Mouse (Mus musculus): Measurements from ENCODE around the gene Il17ra. TPM values are rescaled to one million over a fixed set of nuclear protein-coding genes. Genes with fewer than 3 reads are reported as not detected.

Il17ra gene
- total RNA-seq (2014; fragmentation: Nextera tagmentation): 4.4 and 7.1 TPM in 2 replicates
- 6.0 and 6.3 TPM in 2 replicates for total RNA-seq (2017)
- polyA plus RNA-seq (2012): 10.3 and 10.7 TPM in 2 replicates

- peak; percentile 77 for DNase-seq (ENCODE audit: low spot score)
- TF ChIP-seq TAL1 (conservative IDR thresholded peaks at IDR 0.05; ENCODE audit: low read depth, low read length) (no peak), POLR2AphosphoS5 (IDR thresholded peaks at IDR 0.05; ENCODE audit: insufficient replicate concordance, low read depth, low read length) (no peak), GATA1 (IDR thresholded peaks at IDR 0.05; ENCODE audit: borderline replicate concordance, low read length) (no peak), CTCF (IDR thresholded peaks at IDR 0.05; ENCODE audit: low read depth, low read length) (no peak), GATA2 (IDR thresholded peaks at IDR 0.05; ENCODE audit: borderline replicate concordance, low read depth, low read length) (no peak)
- Histone ChIP-seq H3K9me3 (replicated peaks) (no peaks in the 10 kb centered on the region), H3K27me3 (ENCODE audit: insufficient read depth, low read length) (peaks cover 11% of the 10 kb centered on the region), H3K4me3 (ENCODE audit: low read depth, low read length) (peak within 1 kb of the TSS; percentile 79), H3K36me3 (replicated peaks) (peaks cover 18% of the 10 kb centered on the region), H3K4me1 (ENCODE audit: insufficient read depth, low read depth, low read length) (peaks cover 48% of the 10 kb centered on the region)
- 0 out of 2 replicates have a peak, but pooled peaks have one; percentile 36 for ATAC-seq (ENCODE audit: extremely low read depth, insufficient number of reproducible peaks, low FRiP score, poor library complexity, severe bottlenecking)
Measured at GRCm38 (mm10) chr6:120463086-120463871, at the start of gene Il17ra. TSS of gene Il17ra (plus strand) at chr6:120463247.

GRCm38 (mm10) chr6:120438161-120438560, 24.9 kb upstream of the Il17ra start:
- H3K9me3 ChIP-seq (replicated peaks): no peaks in the 10 kb centered on the region
- no peaks in the 10 kb centered on the region for H3K4me1 ChIP-seq (ENCODE audit: insufficient read depth, low read depth, low read length)
- no peak for TF ChIP-seq POLR2AphosphoS5 (IDR thresholded peaks at IDR 0.05; ENCODE audit: insufficient replicate concordance, low read depth, low read length)
- TF ChIP-seq GATA2 (IDR thresholded peaks at IDR 0.05; ENCODE audit: borderline replicate concordance, low read depth, low read length): no peak
- no peak for TF ChIP-seq GATA1 (IDR thresholded peaks at IDR 0.05; ENCODE audit: borderline replicate concordance, low read length)
- no peak for TF ChIP-seq CTCF (IDR thresholded peaks at IDR 0.05; ENCODE audit: low read depth, low read length)
- TF ChIP-seq TAL1 (conservative IDR thresholded peaks at IDR 0.05; ENCODE audit: low read depth, low read length): no peak
- no peak for DNase-seq (ENCODE audit: low spot score)
- no peak overlapping the region for H3K4me3 ChIP-seq (ENCODE audit: low read depth, low read length)
- peaks cover 76% of the 10 kb centered on the region for H3K36me3 ChIP-seq (replicated peaks)
- no peaks in the 10 kb centered on the region for H3K27me3 ChIP-seq (ENCODE audit: insufficient read depth, low read length)
- ATAC-seq (ENCODE audit: extremely low read depth, insufficient number of reproducible peaks, low FRiP score, poor library complexity, severe bottlenecking): no peak

GRCm38 (mm10) chr6:120442171-120442749, 20.8 kb upstream of the Il17ra start:
- H3K9me3 ChIP-seq (replicated peaks): no peaks in the 10 kb centered on the region
- no peaks in the 10 kb centered on the region for H3K27me3 ChIP-seq (ENCODE audit: insufficient read depth, low read length)
- H3K4me1 ChIP-seq (ENCODE audit: insufficient read depth, low read depth, low read length): no peaks in the 10 kb centered on the region
- peaks cover 68% of the 10 kb centered on the region for H3K36me3 ChIP-seq (replicated peaks)
- no peak for TF ChIP-seq GATA1 (IDR thresholded peaks at IDR 0.05; ENCODE audit: borderline replicate concordance, low read length)
- TF ChIP-seq POLR2AphosphoS5 (IDR thresholded peaks at IDR 0.05; ENCODE audit: insufficient replicate concordance, low read depth, low read length): no peak
- no peak for TF ChIP-seq CTCF (IDR thresholded peaks at IDR 0.05; ENCODE audit: low read depth, low read length)
- no peak for TF ChIP-seq TAL1 (conservative IDR thresholded peaks at IDR 0.05; ENCODE audit: low read depth, low read length)
- TF ChIP-seq GATA2 (IDR thresholded peaks at IDR 0.05; ENCODE audit: borderline replicate concordance, low read depth, low read length): no peak
- no peak for ATAC-seq (ENCODE audit: extremely low read depth, insufficient number of reproducible peaks, low FRiP score, poor library complexity, severe bottlenecking)
- H3K4me3 ChIP-seq (ENCODE audit: low read depth, low read length): no peak overlapping the region
- no peak for DNase-seq (ENCODE audit: low spot score)

- TF ChIP-seq CTCF (IDR thresholded peaks at IDR 0.05; ENCODE audit: low read depth, low read length) (no peak), POLR2AphosphoS5 (IDR thresholded peaks at IDR 0.05; ENCODE audit: insufficient replicate concordance, low read depth, low read length) (no peak), TAL1 (conservative IDR thresholded peaks at IDR 0.05; ENCODE audit: low read depth, low read length) (no peak), GATA1 (IDR thresholded peaks at IDR 0.05; ENCODE audit: borderline replicate concordance, low read length) (no peak), GATA2 (IDR thresholded peaks at IDR 0.05; ENCODE audit: borderline replicate concordance, low read depth, low read length) (no peak)
- no peak for DNase-seq (ENCODE audit: low spot score)
- Histone ChIP-seq H3K27me3 (ENCODE audit: insufficient read depth, low read length) (no peaks in the 10 kb centered on the region), H3K4me3 (ENCODE audit: low read depth, low read length) (no peak overlapping the region), H3K9me3 (replicated peaks) (no peaks in the 10 kb centered on the region), H3K4me1 (ENCODE audit: insufficient read depth, low read depth, low read length) (no peaks in the 10 kb centered on the region), H3K36me3 (replicated peaks) (peaks cover 58% of the 10 kb centered on the region)
- no peak for ATAC-seq (ENCODE audit: extremely low read depth, insufficient number of reproducible peaks, low FRiP score, poor library complexity, severe bottlenecking)
Measured at GRCm38 (mm10) chr6:120443363-120444355, 19.4 kb upstream of the Il17ra start.

GRCm38 (mm10) chr6:120450208-120450607, 12.8 kb upstream of the Il17ra start:
- TF ChIP-seq CTCF (IDR thresholded peaks at IDR 0.05; ENCODE audit: low read depth, low read length) (no peak), POLR2AphosphoS5 (IDR thresholded peaks at IDR 0.05; ENCODE audit: insufficient replicate concordance, low read depth, low read length) (no peak)
- H3K9me3 ChIP-seq (replicated peaks): no peaks in the 10 kb centered on the region
- H3K4me3 ChIP-seq (ENCODE audit: low read depth, low read length): no peak overlapping the region
- ATAC-seq (ENCODE audit: extremely low read depth, insufficient number of reproducible peaks, low FRiP score, poor library complexity, severe bottlenecking): no peak
- peaks cover 21% of the 10 kb centered on the region for H3K4me1 ChIP-seq (ENCODE audit: insufficient read depth, low read depth, low read length)
- H3K27me3 ChIP-seq (ENCODE audit: insufficient read depth, low read length): peaks cover 13% of the 10 kb centered on the region
- H3K36me3 ChIP-seq (replicated peaks): peaks cover 4% of the 10 kb centered on the region
- no peak for DNase-seq (ENCODE audit: low spot score)

All from G1E (cell line).